Mouse (Mus musculus): Measurements from ENCODE around the gene Fam189b. TPM values are rescaled to one million over a fixed set of nuclear protein-coding genes. Genes with fewer than 3 reads are reported as not detected.
A peak's percentile ranks its signal among the peaks of the same experiment; 100 is the strongest.
"Not testable (repeated sequence)": the region's sequence is repeated elsewhere in the genome, so short reads cannot be mapped to it uniquely, and the experiment has no call there.

The Fam189b gene
- polyA plus RNA-seq, 1 experiment from 2014 or later, result 35.2 TPM

- Histone ChIP-seq H3K4me1 (peaks cover 20% of the 10 kb centered on the region), H3K4me3 (peak overlapping the region; percentile 59; the same call in 1 of the 2 replicates), H3K27ac (no peak overlapping the region), H3K4me2 (replicated peaks) (peak overlapping the region; percentile 94), H3K27me3 (peaks cover 30% of the 10 kb centered on the region), H3K36me3 (no peaks in the 10 kb centered on the region), H3K9me3 (no peaks in the 10 kb centered on the region), H3K9ac (no peak overlapping the region)
- 15% methylated on average over 7 of the region's 7 CpGs for WGBS
- no peak for ATAC-seq (ENCODE audit: low FRiP score, low read depth)
Measured at GRCm38 (mm10) chr3:89158651-89159050, 24.3 kb upstream of the Fam189b start.

- H3K4me2 ChIP-seq (replicated peaks), result peak overlapping the region; percentile 94
- H3K9me3 ChIP-seq, result no peaks in the 10 kb centered on the region
- peaks cover 26% of the 10 kb centered on the region for H3K4me1 ChIP-seq
- peak overlapping the region; percentile 59 for H3K4me3 ChIP-seq
- H3K9ac ChIP-seq, result peak overlapping the region; percentile 63; the same call in 1 of the 2 replicates
- H3K36me3 ChIP-seq, result no peaks in the 10 kb centered on the region
- peaks cover 30% of the 10 kb centered on the region for H3K27me3 ChIP-seq
- H3K27ac ChIP-seq, result no peak overlapping the region
- 1% methylated on average over 13 of the region's 13 CpGs for WGBS
- no peak for ATAC-seq (ENCODE audit: low FRiP score, low read depth)
Measured at GRCm38 (mm10) chr3:89159211-89159610, 23.7 kb upstream of the Fam189b start.

GRCm38 (mm10) chr3:89159616-89160344 is 23.2 kb upstream of the Fam189b start, which contains the start of gene Hcn3:
Hcn3 (minus strand) TSS chr3:89160196.
- WGBS, result under 1% methylated on average over 66 of the region's 66 CpGs
- Histone ChIP-seq H3K27ac (no peak within 1 kb of the TSS), H3K36me3 (no peaks in the 10 kb centered on the region), H3K9me3 (no peaks in the 10 kb centered on the region), H3K27me3 (peaks cover 30% of the 10 kb centered on the region), H3K9ac (peak within 1 kb of the TSS; percentile 63), H3K4me2 (replicated peaks) (peak within 1 kb of the TSS; percentile 94), H3K4me1 (peaks cover 26% of the 10 kb centered on the region), H3K4me3 (peak within 1 kb of the TSS; percentile 59)
- ATAC-seq (ENCODE audit: low FRiP score, low read depth), result peak; percentile 55; the same call in 1 of the 2 replicates

- H3K27ac ChIP-seq; H3K9me3 ChIP-seq; ATAC-seq (ENCODE audit: low FRiP score, low read depth); H3K4me2 ChIP-seq (replicated peaks); H3K36me3 ChIP-seq; H3K9ac ChIP-seq; H3K4me3 ChIP-seq: not testable (repeated sequence)
- Histone ChIP-seq H3K4me1 (peaks cover 35% of the 10 kb centered on the region), H3K27me3 (peaks cover 30% of the 10 kb centered on the region)
Measured at GRCm38 (mm10) chr3:89161207-89161606, 21.7 kb upstream of the Fam189b start.

- WGBS, result 80% methylated on average over 4 of the region's 4 CpGs
- Histone ChIP-seq H3K27me3 (peaks cover 30% of the 10 kb centered on the region), H3K27ac (no peak overlapping the region), H3K36me3 (peaks cover 7% of the 10 kb centered on the region), H3K9ac (no peak overlapping the region), H3K9me3 (no peaks in the 10 kb centered on the region), H3K4me3 (no peak overlapping the region), H3K4me1 (peaks cover 40% of the 10 kb centered on the region), H3K4me2 (replicated peaks) (no peak overlapping the region)
- no peak for ATAC-seq (ENCODE audit: low FRiP score, low read depth)
Measured at GRCm38 (mm10) chr3:89161786-89162185, 21.2 kb upstream of the Fam189b start.

- peaks cover 19% of the 10 kb centered on the region for H3K27me3 ChIP-seq
- H3K27ac ChIP-seq, result no peak overlapping the region
- ATAC-seq (ENCODE audit: low FRiP score, low read depth), result no peak
- H3K4me2 ChIP-seq (replicated peaks), result no peak overlapping the region
- H3K36me3 ChIP-seq, result peaks cover 19% of the 10 kb centered on the region
- no peak overlapping the region for H3K4me3 ChIP-seq
- no peaks in the 10 kb centered on the region for H3K9me3 ChIP-seq
- H3K4me1 ChIP-seq, result peaks cover 44% of the 10 kb centered on the region
- 62% methylated on average over 1 of the region's 1 CpGs for WGBS
- no peak overlapping the region for H3K9ac ChIP-seq
Measured at GRCm38 (mm10) chr3:89163123-89163522, 19.8 kb upstream of the Fam189b start.

- no peak overlapping the region for H3K27ac ChIP-seq
- no peaks in the 10 kb centered on the region for H3K9me3 ChIP-seq
- H3K27me3 ChIP-seq, result peaks cover 13% of the 10 kb centered on the region
- peak overlapping the region; percentile 98 for H3K9ac ChIP-seq
- H3K4me3 ChIP-seq, result peak overlapping the region; percentile 91
- no peak for ATAC-seq (ENCODE audit: low FRiP score, low read depth)
- peaks cover 25% of the 10 kb centered on the region for H3K36me3 ChIP-seq
- H3K4me2 ChIP-seq (replicated peaks), result peak overlapping the region; percentile 77
- H3K4me1 ChIP-seq, result peaks cover 41% of the 10 kb centered on the region
- 78% methylated on average over 5 of the region's 5 CpGs for WGBS
Measured at GRCm38 (mm10) chr3:89163643-89164245, 19.2 kb upstream of the Fam189b start.

GRCm38 (mm10) chr3:89164506-89165267 is 18.3 kb upstream of the Fam189b start, which contains the start of gene Clk2:
Clk2 (plus strand) TSS chr3:89164795.
- WGBS, result under 1% methylated on average over 77 of the region's 79 CpGs
- Histone ChIP-seq H3K4me3 (peak within 1 kb of the TSS; percentile 91), H3K4me2 (replicated peaks) (peak within 1 kb of the TSS; percentile 77), H3K36me3 (peaks cover 35% of the 10 kb centered on the region), H3K9me3 (no peaks in the 10 kb centered on the region), H3K27ac (peak within 1 kb of the TSS; percentile 98), H3K4me1 (peaks cover 32% of the 10 kb centered on the region), H3K9ac (peak within 1 kb of the TSS; percentile 98), H3K27me3 (peaks cover 3% of the 10 kb centered on the region; the same call in 1 of the 2 replicates)
- peak; percentile 98 for ATAC-seq (ENCODE audit: low FRiP score, low read depth)

- Histone ChIP-seq H3K9ac (peak overlapping the region; percentile 98), H3K27me3 (no peaks in the 10 kb centered on the region), H3K27ac (peak overlapping the region; percentile 98), H3K4me3 (peak overlapping the region; percentile 91), H3K36me3 (peaks cover 42% of the 10 kb centered on the region), H3K9me3 (no peaks in the 10 kb centered on the region), H3K4me1 (peaks cover 25% of the 10 kb centered on the region), H3K4me2 (replicated peaks) (peak overlapping the region; percentile 77)
- ATAC-seq (ENCODE audit: low FRiP score, low read depth), result no peak
- WGBS, result 12% methylated on average over 12 of the region's 12 CpGs
Measured at GRCm38 (mm10) chr3:89165268-89165870, 17.6 kb upstream of the Fam189b start.

GRCm38 (mm10) chr3:89166945-89167344 is 16.0 kb upstream of the Fam189b start:
- ATAC-seq (ENCODE audit: low FRiP score, low read depth), result no peak
- no peak overlapping the region for H3K4me3 ChIP-seq

GRCm38 (mm10) chr3:89174844-89175243 is 8.1 kb upstream of the Fam189b start:
- Histone ChIP-seq H3K9ac (no peak overlapping the region), H3K4me1 (peaks cover 21% of the 10 kb centered on the region), H3K36me3 (peaks cover 80% of the 10 kb centered on the region), H3K27me3 (no peaks in the 10 kb centered on the region), H3K27ac (no peak overlapping the region), H3K4me2 (replicated peaks) (no peak overlapping the region), H3K4me3 (no peak overlapping the region), H3K9me3 (no peaks in the 10 kb centered on the region)
- 94% methylated on average over 11 of the region's 11 CpGs for WGBS
- no peak for ATAC-seq (ENCODE audit: low FRiP score, low read depth)

More at GRCm38 (mm10) chr3:89166945-89167344, 16.0 kb upstream of the Fam189b start:
- Histone ChIP-seq H3K4me2 (replicated peaks) (no peak overlapping the region), H3K36me3 (peaks cover 57% of the 10 kb centered on the region), H3K9ac (no peak overlapping the region), H3K27me3 (no peaks in the 10 kb centered on the region), H3K9me3 (no peaks in the 10 kb centered on the region), H3K27ac (no peak overlapping the region), H3K4me1 (peaks cover 24% of the 10 kb centered on the region)
- 96% methylated on average over 19 of the region's 19 CpGs for WGBS
